Mouse (Mus musculus): ENCODE measurements around the gene Atxn7.
"Not testable (repeated sequence)": the region's sequence is repeated elsewhere in the genome, so short reads cannot be mapped to it uniquely, and the experiment has no call there.

Atxn7 gene

DNA sequence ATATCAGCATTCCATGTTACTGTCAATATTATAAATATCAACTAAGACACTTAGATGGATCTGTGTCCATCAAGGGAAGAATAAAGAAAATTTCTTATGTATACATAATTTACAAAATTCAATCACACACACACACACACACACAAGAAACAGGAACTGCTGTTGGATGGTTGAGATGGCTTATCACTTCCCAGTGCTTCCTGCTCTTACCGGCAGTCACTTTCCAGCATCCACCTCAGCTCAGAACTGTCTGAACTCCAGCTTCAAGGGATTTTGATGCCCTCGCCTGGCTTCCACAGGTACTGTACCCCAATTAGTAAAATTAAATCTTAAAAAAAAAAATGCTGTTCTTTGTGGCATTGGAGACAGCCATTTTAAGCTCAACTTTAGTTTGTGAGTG is 27.2 kb downstream of the Atxn7 start:
- no peak for DNase-seq

- DNase-seq = no peak
These were observed 29.5 kb downstream of the Atxn7 start for GRCm38 (mm10) chr14:13990741-13991140.

DNA sequence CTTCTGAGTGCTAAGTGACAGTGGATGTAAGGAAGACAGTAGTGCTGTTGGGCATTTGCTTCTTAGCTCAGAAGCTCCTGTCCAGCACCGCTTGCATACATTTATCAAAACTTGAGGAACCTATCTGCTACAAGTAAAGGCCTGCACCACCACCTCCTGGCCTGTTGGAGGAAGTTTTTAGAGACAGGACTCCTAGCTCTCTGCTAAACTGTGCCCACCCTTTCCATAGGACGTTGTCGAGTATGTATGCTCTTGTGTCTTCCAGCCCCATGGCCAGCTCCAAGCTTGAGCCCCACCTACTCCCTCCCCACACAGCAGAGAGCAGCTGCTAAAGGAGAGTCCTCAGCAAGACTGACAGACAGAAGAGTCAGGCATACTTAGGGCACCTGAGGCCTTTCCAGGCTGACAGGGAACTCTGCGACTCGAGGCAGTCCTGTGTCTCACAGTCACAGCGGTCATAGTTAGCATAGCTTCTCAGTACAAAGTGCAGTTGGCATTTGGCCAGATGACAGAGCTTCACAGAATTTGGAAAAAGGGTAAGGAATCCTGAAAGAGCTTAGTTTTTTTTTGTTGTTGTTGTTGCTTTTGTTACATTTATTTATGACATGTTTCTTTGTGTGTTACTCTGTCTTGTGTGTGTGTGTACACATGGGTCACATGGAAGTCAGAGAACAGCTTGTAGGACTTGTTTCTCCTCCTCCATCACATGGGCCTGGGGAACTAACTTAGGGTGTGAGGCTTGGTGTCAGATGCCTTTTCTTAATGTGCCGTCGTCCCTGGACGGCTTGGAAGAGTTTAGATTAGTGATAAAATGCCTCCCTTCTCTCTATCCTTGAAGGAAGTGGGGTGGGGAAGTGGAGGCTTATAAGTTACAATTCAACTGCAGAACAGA is 34.2 kb downstream of the Atxn7 start:
- no peak for DNase-seq

GRCm38 (mm10) chr14:14002771-14003170 is 41.5 kb downstream of the Atxn7 start:
- no peak for DNase-seq

GRCm38 (mm10) chr14:14009712-14010111 is 48.5 kb downstream of the Atxn7 start:
- no peak for DNase-seq

- DNase-seq = peak; percentile 76
These were observed 51.4 kb downstream of the Atxn7 start for GRCm38 (mm10) chr14:14012383-14013251.

DNA sequence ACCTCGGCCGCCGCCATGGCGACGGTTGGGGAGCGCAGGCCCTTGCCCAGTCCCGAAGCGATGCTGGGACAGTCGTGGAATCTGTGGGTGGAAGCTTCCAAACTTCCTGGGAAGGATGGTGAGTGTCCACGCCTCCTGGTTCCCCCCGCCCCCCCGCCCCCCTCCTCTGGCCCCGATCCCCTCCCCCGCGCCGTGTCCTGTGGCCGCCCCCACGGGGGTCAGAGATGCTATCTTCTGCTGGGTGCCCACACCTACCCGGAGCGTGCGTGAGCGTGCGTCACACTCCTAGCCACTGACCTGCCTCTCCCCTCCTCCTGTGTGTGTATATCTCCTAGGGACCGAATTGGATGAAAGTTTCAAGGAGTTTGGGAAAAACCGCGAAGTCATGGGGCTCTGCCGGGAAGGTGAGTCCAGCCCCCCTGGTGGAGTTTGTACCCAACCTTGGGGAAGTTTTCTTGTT is 52.0 kb downstream of the Atxn7 start:
- DNase-seq = peak; percentile 49

DNA sequence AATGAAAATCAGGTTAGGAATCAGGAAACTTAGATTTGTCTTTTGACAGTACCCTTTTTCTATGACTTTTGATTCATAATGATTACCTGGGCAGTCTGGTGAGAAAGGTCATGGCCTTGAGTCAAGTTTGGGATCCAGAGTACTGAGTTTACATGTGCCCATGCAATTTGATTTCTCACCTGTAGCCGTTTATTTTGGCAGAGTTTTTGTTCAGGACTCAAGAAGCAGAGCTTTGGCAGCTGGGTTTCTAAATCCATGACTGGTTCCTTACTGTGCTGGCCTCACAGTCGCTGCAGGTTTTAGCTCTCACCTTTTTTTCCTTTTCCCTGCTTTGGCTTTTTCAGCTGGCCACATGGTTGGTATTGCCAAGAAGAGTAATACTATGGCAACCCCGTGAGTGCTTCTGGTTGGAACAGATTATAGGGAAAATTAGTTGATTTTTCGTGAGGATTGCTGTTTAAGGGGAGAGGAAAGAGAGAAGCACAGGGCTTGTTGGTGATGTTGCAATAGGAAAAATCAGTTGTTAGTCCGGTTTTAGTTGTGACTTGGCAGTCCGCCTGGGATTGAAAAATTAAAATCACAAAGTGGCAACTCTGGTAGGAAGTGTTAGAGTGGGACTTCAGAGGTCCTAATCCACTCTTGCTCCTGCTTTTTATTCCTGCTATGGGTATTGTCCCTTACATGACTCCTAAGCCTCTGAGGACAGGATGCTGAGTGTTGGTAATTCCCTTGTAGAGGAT is 53.6 kb downstream of the Atxn7 start:
- DNase-seq = no peak

DNA sequence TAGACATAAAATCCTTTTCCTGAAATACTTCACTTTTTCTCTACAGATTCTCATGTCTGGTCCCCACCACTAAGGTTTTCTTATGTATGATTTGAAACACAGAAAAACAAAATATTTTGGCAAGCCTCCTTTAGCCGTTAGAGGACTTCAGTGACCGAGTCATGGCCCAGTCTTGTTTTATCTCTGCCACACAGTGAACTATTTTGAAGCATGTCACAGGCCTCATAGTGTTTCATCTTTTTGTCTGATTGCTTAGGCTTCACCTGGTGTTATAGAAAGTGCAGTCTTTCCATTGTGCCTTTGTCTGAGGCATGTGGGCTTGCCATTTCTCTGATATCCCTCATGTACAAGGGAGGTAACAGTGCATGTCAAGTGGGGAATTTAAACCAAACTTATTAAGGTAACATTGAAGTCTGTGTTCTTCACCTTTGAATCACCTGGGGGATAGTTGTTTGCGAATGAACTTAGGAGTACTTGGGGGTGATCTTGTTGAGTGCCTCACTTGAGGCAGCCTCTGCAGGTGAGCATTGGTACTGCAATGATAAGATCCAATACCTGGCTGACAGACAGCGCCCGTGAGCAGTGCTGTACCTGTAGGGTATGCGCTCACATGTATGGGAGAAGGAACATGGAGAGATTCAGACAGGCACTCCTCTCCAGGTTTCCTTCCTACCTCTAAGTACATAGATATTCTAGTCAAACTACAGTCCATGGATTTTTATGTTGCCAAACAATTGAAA is 58.1 kb downstream of the Atxn7 start:
- no peak for DNase-seq

DNA sequence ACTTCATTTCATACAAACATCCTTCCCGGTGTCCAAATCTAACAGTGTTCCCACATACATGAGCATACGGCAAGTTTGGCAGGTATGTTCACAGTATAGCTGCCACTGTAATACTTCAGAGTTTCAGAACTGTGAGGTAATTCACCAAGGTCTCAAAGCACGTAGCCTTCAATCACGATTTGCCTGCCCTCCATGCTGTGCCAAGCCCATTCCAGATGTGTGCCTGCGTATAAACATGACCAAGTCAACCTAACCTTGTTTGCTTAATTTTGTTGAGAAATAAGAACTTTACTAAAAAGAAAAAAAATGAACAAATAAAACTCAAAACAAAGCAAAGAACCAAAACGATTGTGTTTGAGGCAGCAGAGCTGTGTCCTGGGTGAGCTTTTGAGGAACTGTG is 60.0 kb downstream of the Atxn7 start:
- DNase-seq = no peak

DNA sequence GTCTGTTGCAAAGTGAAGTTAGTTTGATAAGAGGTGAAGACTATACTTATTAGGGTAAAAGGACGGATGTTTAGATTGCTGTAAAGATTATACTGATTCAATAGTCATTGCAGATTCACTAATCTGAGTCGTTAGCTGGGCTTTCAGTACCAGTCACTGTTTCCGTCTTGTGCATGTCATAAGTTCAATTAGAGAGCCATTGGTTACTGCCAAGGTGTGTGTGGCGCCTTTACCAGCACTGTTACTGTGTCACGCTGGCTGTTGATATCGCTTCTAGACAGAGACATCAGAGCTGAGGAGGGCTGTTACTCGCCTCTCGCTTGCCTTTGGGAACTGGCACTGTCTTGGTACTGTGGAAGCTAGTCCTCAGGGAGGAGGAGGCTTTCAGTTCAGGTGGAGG is 64.6 kb downstream of the Atxn7 start:
- no peak for DNase-seq

DNA sequence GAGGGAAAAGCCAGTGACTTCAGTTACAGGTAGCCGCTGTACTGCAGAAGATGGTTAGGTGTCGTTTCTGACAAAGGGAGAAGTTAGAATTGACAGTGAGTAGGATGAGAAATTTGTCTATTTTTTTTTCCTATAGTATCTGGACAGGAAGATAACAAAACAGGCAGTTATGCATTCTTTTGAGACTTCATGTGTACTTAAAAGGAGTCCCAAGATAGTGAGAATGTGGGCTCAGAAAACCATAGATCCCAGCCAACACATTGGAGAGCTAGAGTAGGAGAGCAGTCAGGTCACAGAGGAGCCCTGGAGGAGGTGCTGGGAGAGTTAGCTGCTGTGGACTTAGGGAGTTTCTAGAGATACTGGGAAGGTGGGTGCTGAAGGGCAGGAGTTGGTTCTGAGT is 69.4 kb downstream of the Atxn7 start:
- DNase-seq = no peak

DNA sequence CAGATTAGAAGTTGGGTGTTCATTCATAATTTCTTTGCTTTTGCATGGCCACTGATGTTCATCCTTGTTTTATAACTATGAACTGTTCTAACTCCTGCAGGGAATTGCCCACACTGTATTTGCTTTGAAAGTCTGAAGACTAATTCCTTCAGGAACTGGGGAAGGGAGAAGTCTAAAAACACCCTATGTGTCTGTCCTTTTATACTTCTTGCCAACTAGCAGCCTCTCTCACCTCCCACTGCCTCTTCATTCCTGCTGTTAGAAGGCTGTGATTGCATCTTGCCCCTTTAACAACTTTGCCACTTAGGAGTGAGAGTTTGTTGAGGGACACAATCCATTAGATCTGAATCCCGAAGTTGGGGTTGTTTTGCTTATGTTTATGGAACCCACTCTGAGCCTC is 71.6 kb downstream of the Atxn7 start:
- no peak for DNase-seq

GRCm38 (mm10) chr14:14036352-14036751 is 75.1 kb downstream of the Atxn7 start:
- no peak for DNase-seq

DNA sequence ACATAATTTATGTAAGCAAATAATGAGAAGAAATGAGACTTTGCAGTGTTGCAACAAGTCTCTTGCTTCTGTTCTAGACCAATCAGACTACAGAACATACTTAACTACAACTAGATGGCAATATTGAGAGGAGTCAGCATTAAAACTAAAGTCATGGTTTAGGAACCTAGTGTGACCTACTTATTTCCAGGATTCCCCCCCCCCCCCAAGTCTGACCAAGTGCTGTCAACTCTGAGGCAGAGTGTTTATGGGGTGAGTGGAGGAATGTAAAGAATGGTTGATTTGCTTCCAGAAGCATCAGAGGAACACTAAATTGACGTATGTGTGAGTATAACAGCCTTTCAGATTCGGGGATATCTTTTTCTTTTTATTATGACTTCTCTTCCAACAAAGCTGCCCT is 77.0 kb downstream of the Atxn7 start:
- DNase-seq = no peak

GRCm38 (mm10) chr14:14042336-14042735 is 81.1 kb downstream of the Atxn7 start:
- no peak for DNase-seq

DNA sequence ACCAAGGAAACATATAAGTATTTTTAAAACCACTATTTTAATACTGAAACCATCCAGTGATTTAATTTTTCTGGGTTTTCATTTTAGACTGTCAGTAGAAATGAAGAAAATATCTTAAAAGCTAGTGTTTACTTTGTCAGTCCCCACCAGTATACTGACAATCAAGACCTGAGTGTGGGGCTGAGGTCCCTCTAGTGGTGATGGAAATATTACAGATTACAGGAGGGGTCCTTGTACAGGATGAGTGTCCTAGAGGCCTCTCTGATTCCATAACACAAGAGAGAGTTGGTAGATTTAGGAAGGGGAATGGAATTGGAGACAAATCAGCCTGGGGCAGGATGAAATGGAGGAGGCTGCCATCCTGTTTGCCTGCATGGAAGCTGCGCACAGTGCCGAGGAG is 93.1 kb downstream of the Atxn7 start:
- no peak for DNase-seq

DNA sequence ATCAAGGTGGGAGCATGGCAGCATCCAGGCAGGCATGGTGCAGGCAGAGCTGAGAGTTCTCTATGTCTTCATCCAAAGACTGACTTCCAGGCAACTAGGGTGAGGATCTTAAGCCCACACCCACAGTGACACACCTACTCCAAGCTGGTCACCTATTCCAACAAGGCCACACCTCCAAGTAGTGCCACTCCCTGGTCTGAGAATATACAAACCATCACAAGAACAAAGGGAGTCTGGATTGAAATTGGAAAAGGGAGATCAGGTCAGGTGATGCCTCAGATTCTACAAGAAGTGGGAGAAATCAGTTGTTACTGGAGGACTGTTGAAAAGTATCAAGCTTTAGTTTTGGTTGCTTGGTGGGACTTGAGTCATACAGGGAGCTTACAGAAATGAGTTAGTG is 98.4 kb downstream of the Atxn7 start:
- DNase-seq = not testable (repeated sequence)

GRCm38 (mm10) chr14:14062531-14063245 is 101.4 kb downstream of the Atxn7 start:
- DNase-seq = no peak

GRCm38 (mm10) chr14:14063382-14063781 is 102.1 kb downstream of the Atxn7 start:
- no peak for DNase-seq

DNA sequence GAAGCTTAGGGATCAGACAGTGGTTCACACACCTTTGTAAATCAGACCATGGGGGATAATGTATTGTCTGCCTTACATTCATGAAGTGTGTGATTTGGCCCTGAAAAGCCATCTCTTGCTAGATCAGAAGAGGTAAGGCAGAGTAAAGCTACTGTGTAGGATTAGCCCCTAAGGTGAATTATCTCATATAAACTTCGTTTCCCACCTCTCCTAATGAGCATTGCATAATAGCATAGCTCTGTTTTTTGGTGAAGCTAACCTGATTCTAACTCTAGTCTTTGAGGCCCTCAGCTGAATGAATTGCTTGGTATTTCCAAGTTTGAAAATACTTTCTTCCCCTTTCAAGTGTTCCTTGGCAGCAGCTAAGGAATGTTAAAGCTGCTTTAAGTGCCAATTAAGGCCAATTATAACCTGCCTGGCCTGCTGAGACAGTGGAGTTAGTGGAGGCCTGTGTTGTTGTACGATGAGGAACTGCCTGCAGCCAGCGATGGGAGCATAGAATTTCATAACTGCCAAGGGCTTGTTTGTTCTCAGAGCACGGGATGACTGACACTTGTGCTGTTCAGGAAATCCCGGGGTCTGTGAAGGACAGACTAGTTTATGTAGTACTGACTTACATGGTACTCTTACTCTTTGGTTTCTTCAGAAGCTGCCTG is 103.4 kb downstream of the Atxn7 start:
- DNase-seq = no peak
